Mouse (Mus musculus): ENCODE measurements around the gene Acad12. TPM values are rescaled to one million over a fixed set of nuclear protein-coding genes. Genes with fewer than 3 reads are reported as not detected.
A peak's percentile ranks its signal among the peaks of the same experiment; 100 is the strongest.

Gene Acad12
- polyA plus RNA-seq (2012; rRNA removed), result 3.8 and 5.3 TPM in 2 replicates

GRCm38 (mm10) chr5:121618592-121619513 lies at the start of gene Acad12:
Gene Acad12 (minus strand): TSS chr5:121618938.
- peak; percentile 90 to 91 for DNase-seq
- under 1% methylated on average over 58 of the region's 58 CpGs for WGBS
- no peak; the same call in 1 of the 2 replicates for TF ChIP-seq CTCF (IDR thresholded peaks at IDR 0.05; ENCODE audit: borderline replicate concordance, insufficient read depth, low read depth, low read length)
- peak; percentile 99 for TF ChIP-seq POLR2A (IDR thresholded peaks at IDR 0.05; ENCODE audit: borderline replicate concordance, insufficient read depth, low read length)

GRCm38 (mm10) chr5:121668411-121668810 lies 49.7 kb upstream of the Acad12 start:
- 53% methylated on average over 6 of the region's 6 CpGs for WGBS
- H3K27me3 ChIP-seq (ENCODE audit: control insufficient read depth, insufficient read depth, low read length), result no peaks in the 10 kb centered on the region
- TF ChIP-seq POLR2A (IDR thresholded peaks at IDR 0.05; ENCODE audit: borderline replicate concordance, insufficient read depth, low read length) (no peak), CTCF (IDR thresholded peaks at IDR 0.05; ENCODE audit: borderline replicate concordance, insufficient read depth, low read depth, low read length) (no peak)
- no peaks in the 10 kb centered on the region for H3K4me1 ChIP-seq (ENCODE audit: control insufficient read depth, insufficient read depth, low read length)
- H3K4me3 ChIP-seq (replicated peaks; ENCODE audit: insufficient read depth, low read depth, low read length), result no peak overlapping the region
- DNase-seq, result no peak
- no peak overlapping the region for H3K27ac ChIP-seq (ENCODE audit: insufficient read depth, low read length)

More at GRCm38 (mm10) chr5:121618592-121619513, at the start of gene Acad12:
- Histone ChIP-seq H3K4me3 (replicated peaks; ENCODE audit: insufficient read depth, low read depth, low read length) (peak within 1 kb of the TSS; percentile 88), H3K27ac (ENCODE audit: insufficient read depth, low read length) (peak within 1 kb of the TSS; percentile 94), H3K27me3 (ENCODE audit: control insufficient read depth, insufficient read depth, low read length) (no peaks in the 10 kb centered on the region), H3K4me1 (ENCODE audit: control insufficient read depth, insufficient read depth, low read length) (peaks cover 6% of the 10 kb centered on the region)

- H3K4me1 ChIP-seq (ENCODE audit: control insufficient read depth, insufficient read depth, low read length), result no peaks in the 10 kb centered on the region
- WGBS, result 92% methylated on average over 4 of the region's 4 CpGs
- H3K27me3 ChIP-seq (ENCODE audit: control insufficient read depth, insufficient read depth, low read length), result no peaks in the 10 kb centered on the region
- TF ChIP-seq CTCF (IDR thresholded peaks at IDR 0.05; ENCODE audit: borderline replicate concordance, insufficient read depth, low read depth, low read length) (no peak), POLR2A (IDR thresholded peaks at IDR 0.05; ENCODE audit: borderline replicate concordance, insufficient read depth, low read length) (no peak)
- DNase-seq, result no peak
- no peak overlapping the region for H3K27ac ChIP-seq (ENCODE audit: insufficient read depth, low read length)
- no peak overlapping the region for H3K4me3 ChIP-seq (replicated peaks; ENCODE audit: insufficient read depth, low read depth, low read length)
These were observed 48.3 kb upstream of the Acad12 start for GRCm38 (mm10) chr5:121667067-121667466.

- no peaks in the 10 kb centered on the region for H3K27me3 ChIP-seq (ENCODE audit: control insufficient read depth, insufficient read depth, low read length)
- 96% methylated on average over 9 of the region's 9 CpGs for WGBS
These were observed 46.2 kb upstream of the Acad12 start for GRCm38 (mm10) chr5:121664971-121665370.

GRCm38 (mm10) chr5:121664078-121664477 lies 45.3 kb upstream of the Acad12 start:
- no peak for TF ChIP-seq CTCF (IDR thresholded peaks at IDR 0.05; ENCODE audit: borderline replicate concordance, insufficient read depth, low read depth, low read length)
- TF ChIP-seq POLR2A (IDR thresholded peaks at IDR 0.05; ENCODE audit: borderline replicate concordance, insufficient read depth, low read length), result no peak
- H3K27me3 ChIP-seq (ENCODE audit: control insufficient read depth, insufficient read depth, low read length), result no peaks in the 10 kb centered on the region
- no peak overlapping the region for H3K4me3 ChIP-seq (replicated peaks; ENCODE audit: insufficient read depth, low read depth, low read length)
- H3K4me1 ChIP-seq (ENCODE audit: control insufficient read depth, insufficient read depth, low read length), result peaks cover 8% of the 10 kb centered on the region; the same call in 1 of the 2 replicates
- no peak overlapping the region for H3K27ac ChIP-seq (ENCODE audit: insufficient read depth, low read length)
- DNase-seq, result peak; percentile 44 to 47
- 60% methylated on average over 6 of the region's 6 CpGs for WGBS

More at GRCm38 (mm10) chr5:121664971-121665370, 46.2 kb upstream of the Acad12 start:
- DNase-seq, result no peak
- no peak overlapping the region for H3K4me3 ChIP-seq (replicated peaks; ENCODE audit: insufficient read depth, low read depth, low read length)
- TF ChIP-seq POLR2A (IDR thresholded peaks at IDR 0.05; ENCODE audit: borderline replicate concordance, insufficient read depth, low read length) (no peak), CTCF (IDR thresholded peaks at IDR 0.05; ENCODE audit: borderline replicate concordance, insufficient read depth, low read depth, low read length) (no peak)
- H3K4me1 ChIP-seq (ENCODE audit: control insufficient read depth, insufficient read depth, low read length), result peaks cover 8% of the 10 kb centered on the region; the same call in 1 of the 2 replicates
- H3K27ac ChIP-seq (ENCODE audit: insufficient read depth, low read length), result no peak overlapping the region

GRCm38 (mm10) chr5:121663456-121663855 lies 44.7 kb upstream of the Acad12 start:
- no peak overlapping the region for H3K27ac ChIP-seq (ENCODE audit: insufficient read depth, low read length)

GRCm38 (mm10) chr5:121661494-121661893 lies 42.8 kb upstream of the Acad12 start:
- Histone ChIP-seq H3K27ac (ENCODE audit: insufficient read depth, low read length) (no peak overlapping the region), H3K27me3 (ENCODE audit: control insufficient read depth, insufficient read depth, low read length) (no peaks in the 10 kb centered on the region), H3K4me3 (replicated peaks; ENCODE audit: insufficient read depth, low read depth, low read length) (peak overlapping the region; percentile 82), H3K4me1 (ENCODE audit: control insufficient read depth, insufficient read depth, low read length) (peaks cover 8% of the 10 kb centered on the region; the same call in 1 of the 2 replicates)
- TF ChIP-seq CTCF (IDR thresholded peaks at IDR 0.05; ENCODE audit: borderline replicate concordance, insufficient read depth, low read depth, low read length), result no peak
- TF ChIP-seq POLR2A (IDR thresholded peaks at IDR 0.05; ENCODE audit: borderline replicate concordance, insufficient read depth, low read length), result no peak
- DNase-seq, result no peak
- 73% methylated on average over 5 of the region's 5 CpGs for WGBS

More at GRCm38 (mm10) chr5:121663456-121663855, 44.7 kb upstream of the Acad12 start:
- DNase-seq, result no peak
- H3K4me1 ChIP-seq (ENCODE audit: control insufficient read depth, insufficient read depth, low read length), result peaks cover 8% of the 10 kb centered on the region; the same call in 1 of the 2 replicates
- WGBS, result 92% methylated on average over 8 of the region's 8 CpGs
- no peaks in the 10 kb centered on the region for H3K27me3 ChIP-seq (ENCODE audit: control insufficient read depth, insufficient read depth, low read length)
- TF ChIP-seq POLR2A (IDR thresholded peaks at IDR 0.05; ENCODE audit: borderline replicate concordance, insufficient read depth, low read length), result no peak
- no peak overlapping the region for H3K4me3 ChIP-seq (replicated peaks; ENCODE audit: insufficient read depth, low read depth, low read length)
